Mouse (Mus musculus) G1E (cell line): ENCODE results near the gene Snx6.
A peak's percentile ranks its signal among the peaks of the same experiment; 100 is the strongest.

ENCODE experiments used
- CTCF ChIP-seq: IDR thresholded peaks from 2 replicates; pipeline ENCODE4 v1.5.1; 2012; ENCODE audit warnings: low read depth, low read length, inconsistent platforms, mixed read lengths
- GATA1 ChIP-seq: IDR thresholded peaks from 2 replicates; pipeline ENCODE4 v1.6.1; 2012; ENCODE audit warnings: borderline replicate concordance, low read length, inconsistent platforms, mixed read lengths
- TAL1 ChIP-seq: conservative IDR thresholded peaks from 2 replicates; pipeline ENCODE4 v1.6.1; 2012; ENCODE audit warnings: low read depth, low read length, inconsistent platforms, mixed read lengths

- TF ChIP-seq CTCF: peak; percentile 88
- no peak for TF ChIP-seq TAL1
- TF ChIP-seq GATA1: no peak
Observed at GRCm38 (mm10) chr12:54830574-54830973, 35.1 kb upstream of the Snx6 start.
